Mouse (Mus musculus) lung, adult 2 months (tissue): ENCODE results near the gene Retreg3. TPM values are rescaled to one million over a fixed set of nuclear protein-coding genes. Genes with fewer than 3 reads are reported as not detected.
"Not testable (repeated sequence)": the region's sequence is repeated elsewhere in the genome, so short reads cannot be mapped to it uniquely, and the experiment has no call there.

Source experiments
- DNase-seq: peaks from one replicate; pipeline ENCODE4 v3.0.0; 2022
- H3K4me1 ChIP-seq: fragments of 200-500 bp; 2 replicates; pipeline ENCODE4 v1.6.1; 2011; ENCODE audit warnings: low read length; ENCODE audit not compliant: control insufficient read depth, insufficient read depth
- H3K4me3 ChIP-seq: fragments of 200-500 bp; replicated peaks from 2 replicates; pipeline ENCODE3; 2011; ENCODE audit warnings: low read depth, mild to moderate bottlenecking, control low read depth, low read length; ENCODE audit errors: extremely low read depth
- CTCF ChIP-seq: fragments of 200-500 bp; IDR thresholded peaks from 2 replicates; pipeline ENCODE4 v1.5.1; 2011; ENCODE audit warnings: mild to moderate bottlenecking, low read length, control low read depth; ENCODE audit not compliant: insufficient read depth
- POLR2A ChIP-seq: fragments of 200-500 bp; IDR thresholded peaks from 2 replicates; pipeline ENCODE4 v1.6.1; 2011; ENCODE audit warnings: low read depth, mild to moderate bottlenecking, control low read depth, low read length, borderline replicate concordance; ENCODE audit errors: extremely low read depth
- WGBS: fragments of 180-500 bp; shearing (Covaris S2); methylation state at CpG from one replicate; pipeline ENCODE4 v1.1.7; 2018; 5-methylcytosine and 5-hydroxymethylcytosine counted together
- polyA plus RNA-seq: library from polyadenylated mRNA; depleted of rRNA; stranded (reverse); fragments of >200 nt; gene quantifications from 2 replicates; pipeline ENCODE4 v1.2.3, GENCODE M21; 2012

The Retreg3 gene
- polyA plus RNA-seq, 1 experiment: 58.8 TPM

DNA sequence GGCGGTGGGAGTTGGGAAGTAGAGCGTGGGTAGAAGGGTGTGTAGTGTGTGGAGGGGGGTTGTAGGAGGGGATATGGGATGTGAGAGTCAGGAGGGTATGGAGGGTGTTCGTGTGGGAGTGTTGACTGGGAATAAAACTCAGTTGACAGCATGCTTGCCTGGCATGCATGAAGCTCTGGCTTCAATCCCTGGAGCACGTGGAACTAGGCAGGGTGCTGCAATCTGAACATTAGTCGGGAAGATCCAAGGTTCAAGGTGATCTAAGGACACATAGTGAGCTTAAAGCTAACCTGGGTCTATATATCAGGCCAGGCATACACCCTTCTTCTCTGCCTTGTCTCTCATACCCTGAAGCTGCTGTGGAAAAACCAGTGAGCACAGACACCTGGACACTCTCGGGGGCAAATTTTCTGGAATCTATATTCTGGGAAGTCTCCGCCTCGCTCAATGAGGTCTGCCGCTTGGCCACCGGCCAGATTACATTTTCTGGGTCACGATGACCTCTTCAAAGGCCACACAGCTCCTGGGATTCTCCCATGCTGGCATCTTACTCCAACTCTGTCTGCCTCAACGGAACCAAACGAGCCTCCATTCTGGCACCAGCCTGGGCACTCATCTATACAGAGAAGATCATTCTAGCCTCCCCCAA, 14.6 kb upstream of the Retreg3 start:
- DNase-seq: no peak
- WGBS: 76% methylated on average over 13 of the region's 13 CpGs

DNA sequence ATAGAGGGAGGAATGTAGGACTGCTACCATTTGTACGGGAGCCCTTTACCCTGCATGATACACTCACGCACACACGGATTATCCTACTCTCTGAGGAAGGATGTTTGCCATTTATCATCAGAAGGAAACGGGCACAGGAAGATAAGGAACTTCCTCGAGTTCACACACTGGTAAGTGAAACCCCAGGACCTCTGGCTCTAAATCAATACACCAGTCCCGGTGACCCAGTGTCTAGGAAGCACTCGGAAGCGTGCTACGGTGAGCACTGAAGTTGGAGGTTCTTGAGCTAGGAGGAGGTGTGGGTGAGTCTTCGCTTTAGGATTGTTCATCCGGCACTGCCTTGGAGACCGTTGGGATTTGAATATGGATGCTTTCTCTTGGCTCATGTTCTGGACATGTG, 13.3 kb upstream of the Retreg3 start:
- Histone ChIP-seq H3K4me3 (no peak overlapping the region), H3K4me1 (no peaks in the 10 kb centered on the region)
- TF ChIP-seq POLR2A: no peak
- no peak for TF ChIP-seq CTCF
- DNase-seq: no peak
- 27% methylated on average over 12 of the region's 12 CpGs for WGBS

More for the DNA sequence above, 14.6 kb upstream of the Retreg3 start:
- no peak overlapping the region for H3K4me3 ChIP-seq
- TF ChIP-seq POLR2A: no peak
- no peaks in the 10 kb centered on the region for H3K4me1 ChIP-seq

DNA sequence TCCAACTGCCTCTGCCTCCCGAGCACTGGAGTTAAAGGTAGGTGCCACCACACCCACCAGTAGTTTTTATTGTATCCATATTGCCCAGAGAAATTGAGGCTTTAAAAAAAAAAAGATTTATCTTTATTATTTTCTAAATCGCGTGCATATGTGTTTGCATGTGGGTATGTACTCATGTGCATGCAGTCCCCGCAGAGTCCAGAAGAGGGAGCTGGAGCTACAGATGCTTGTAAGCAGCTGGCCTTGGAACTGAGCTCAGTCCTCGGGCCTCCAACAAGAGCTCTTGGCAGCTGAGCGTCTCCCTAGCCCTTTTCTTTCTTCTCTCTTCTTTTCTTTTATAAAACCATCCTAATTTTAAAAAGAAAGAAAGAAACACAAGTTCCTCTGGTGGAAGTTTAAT, 12.0 kb upstream of the Retreg3 start:
- no peak for DNase-seq
- H3K4me1 ChIP-seq: no peaks in the 10 kb centered on the region
- TF ChIP-seq CTCF (peak; percentile 28; the same call in 1 of the 2 replicates), POLR2A (no peak)
- H3K4me3 ChIP-seq: no peak overlapping the region
- 91% methylated on average over 6 of the region's 6 CpGs for WGBS

DNA sequence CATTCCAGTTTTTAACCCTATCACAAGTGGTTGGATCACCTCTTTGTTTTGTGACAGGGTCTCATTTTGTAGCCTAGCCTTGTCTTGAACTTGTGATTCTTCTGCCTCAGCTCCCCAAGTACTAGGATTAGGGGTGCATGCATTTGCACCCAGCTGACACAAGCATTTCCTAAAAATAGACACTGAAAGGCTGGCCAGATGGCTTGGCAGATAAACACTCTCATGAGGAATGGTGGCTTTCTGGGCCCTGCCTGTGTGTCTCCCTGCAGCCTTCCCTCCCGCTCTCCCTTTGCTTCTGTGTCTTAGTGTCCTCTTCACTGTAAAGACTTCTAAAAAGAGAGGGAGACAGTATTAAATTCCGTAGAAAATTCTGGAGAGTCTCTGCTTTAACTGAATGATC, 11.5 kb upstream of the Retreg3 start:
- DNase-seq: no peak
- no peaks in the 10 kb centered on the region for H3K4me1 ChIP-seq
- TF ChIP-seq POLR2A (no peak), CTCF (no peak)
- 85% methylated on average over 2 of the region's 2 CpGs for WGBS
- H3K4me3 ChIP-seq: no peak overlapping the region

- Histone ChIP-seq H3K4me3 (no peak overlapping the region), H3K4me1 (no peaks in the 10 kb centered on the region)
- 38% methylated on average over 18 of the region's 18 CpGs for WGBS
- no peak for DNase-seq
- no peak for TF ChIP-seq CTCF
- TF ChIP-seq POLR2A: no peak
These were observed 10.5 kb upstream of the Retreg3 start for GRCm38 (mm10) chr11:101130056-101130756.

DNA sequence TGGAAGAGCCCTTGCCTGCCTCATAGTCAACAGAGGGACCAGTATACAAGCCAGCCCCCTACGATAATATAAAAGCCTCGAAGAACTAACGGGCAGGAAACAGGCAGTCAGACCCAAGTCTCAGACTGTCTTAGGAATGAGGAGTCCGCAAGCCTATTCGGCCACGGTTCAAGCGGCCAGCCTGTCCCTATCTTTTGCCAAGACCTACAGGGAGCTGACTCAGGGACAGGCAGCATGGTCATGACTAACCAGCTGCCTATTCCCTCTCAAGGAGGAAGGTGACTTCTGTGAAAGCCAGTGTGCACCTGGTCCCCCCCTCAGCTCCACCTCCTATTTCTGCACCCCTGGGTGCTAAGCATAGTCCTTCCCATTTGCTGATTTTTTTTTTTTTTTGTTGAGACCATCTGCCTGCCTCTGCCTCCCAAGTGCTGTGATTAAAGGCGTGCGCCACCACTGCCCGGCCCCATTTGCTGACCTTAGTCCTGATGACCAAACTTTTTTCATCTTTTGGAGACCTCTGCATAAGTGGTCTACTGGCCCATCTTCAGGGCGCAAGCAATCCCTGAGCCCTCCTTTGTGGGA, 9.4 kb upstream of the Retreg3 start:
- Histone ChIP-seq H3K4me1 (no peaks in the 10 kb centered on the region), H3K4me3 (no peak overlapping the region)
- DNase-seq: no peak
- TF ChIP-seq POLR2A (no peak), CTCF (no peak)
- 80% methylated on average over 11 of the region's 11 CpGs for WGBS

DNA sequence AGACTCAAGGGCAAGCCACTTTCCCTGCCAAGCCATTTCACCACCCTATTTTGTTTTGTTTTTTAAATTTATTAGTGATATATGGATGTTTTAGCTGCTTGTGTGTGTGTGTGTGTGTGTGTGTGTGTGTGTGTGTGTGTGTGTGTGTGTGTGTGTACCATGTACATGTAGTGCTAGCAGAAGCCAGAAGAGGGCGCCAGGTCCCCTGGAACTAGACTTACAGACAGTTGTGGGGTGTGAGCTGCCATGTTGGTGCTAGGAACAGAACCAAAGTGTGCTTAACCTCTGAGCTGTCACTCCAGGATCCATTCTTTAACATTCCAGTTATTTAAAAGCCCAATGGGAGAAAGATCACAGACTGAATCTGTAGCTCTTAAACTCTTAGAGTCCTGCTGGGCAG, 7.4 kb upstream of the Retreg3 start:
- Histone ChIP-seq H3K4me3 (no peak overlapping the region), H3K4me1 (no peaks in the 10 kb centered on the region)
- 100% methylated on average over 1 of the region's 1 CpGs for WGBS
- TF ChIP-seq CTCF (no peak), POLR2A (no peak)
- no peak for DNase-seq

DNA sequence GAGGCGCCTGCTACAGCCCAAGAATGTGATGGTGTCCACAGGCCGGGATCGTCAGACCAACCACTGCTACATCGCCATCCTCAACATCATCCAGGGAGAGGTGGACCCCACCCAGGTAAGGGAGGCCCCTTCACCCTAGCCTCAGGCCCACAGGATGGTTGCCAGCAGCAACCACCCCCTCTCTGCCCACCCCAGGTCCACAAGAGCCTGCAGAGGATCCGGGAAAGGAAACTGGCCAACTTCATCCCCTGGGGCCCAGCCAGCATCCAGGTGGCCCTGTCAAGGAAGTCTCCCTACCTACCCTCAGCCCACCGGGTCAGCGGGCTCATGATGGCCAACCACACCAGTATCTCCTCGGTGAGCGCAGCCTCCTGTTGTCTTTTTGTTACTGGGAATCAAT, 5.3 kb upstream of the Retreg3 start:
- H3K4me3 ChIP-seq, DNase-seq, H3K4me1 ChIP-seq: not testable (repeated sequence)
- 97% methylated on average over 9 of the region's 9 CpGs for WGBS

GRCm38 (mm10) chr11:101124494-101124893, 4.8 kb upstream of the Retreg3 start:
- not testable (repeated sequence) for DNase-seq, H3K4me3 ChIP-seq, H3K4me1 ChIP-seq
- WGBS: 94% methylated on average over 8 of the region's 8 CpGs

DNA sequence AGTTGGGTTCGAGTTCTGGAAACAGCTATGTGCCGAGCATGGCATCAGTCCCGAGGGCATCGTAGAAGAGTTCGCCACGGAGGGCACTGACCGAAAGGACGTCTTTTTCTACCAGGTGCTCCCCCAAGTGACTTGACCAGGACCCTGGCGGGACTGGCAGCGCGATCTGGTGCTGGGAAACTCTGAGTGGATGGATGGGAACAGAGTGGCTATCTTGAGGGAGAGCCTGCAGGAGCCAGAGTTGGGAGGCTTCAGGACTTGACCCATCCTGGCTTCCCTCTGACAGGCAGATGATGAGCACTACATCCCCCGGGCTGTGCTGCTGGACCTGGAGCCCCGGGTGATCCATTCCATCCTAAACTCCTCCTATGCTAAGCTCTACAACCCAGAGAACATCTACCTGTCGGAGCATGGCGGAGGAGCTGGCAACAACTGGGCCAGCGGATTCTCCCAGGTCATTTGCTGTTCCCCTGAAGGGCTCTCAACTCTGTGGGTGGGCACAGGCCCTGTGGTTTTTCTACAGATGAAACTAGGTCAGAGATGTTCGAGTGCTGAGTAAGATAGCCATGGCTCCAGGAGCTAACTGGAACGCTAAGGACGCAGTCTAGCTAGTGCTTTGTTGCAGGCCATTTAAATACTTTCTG, 974 bp upstream of the Retreg3 start:
- Histone ChIP-seq H3K4me3 (peak overlapping the region; percentile 74), H3K4me1 (peaks cover 7% of the 10 kb centered on the region)
- TF ChIP-seq CTCF: no peak
- WGBS: 18% methylated on average over 19 of the region's 19 CpGs
- no peak for DNase-seq

- WGBS: under 1% methylated on average over 39 of the region's 39 CpGs
- Histone ChIP-seq H3K4me1 (peaks cover 7% of the 10 kb centered on the region), H3K4me3 (peak overlapping the region; percentile 77)
- no peak for DNase-seq
- TF ChIP-seq CTCF (no peak), POLR2A (no peak)
These were observed 447 bp downstream of the Retreg3 start for GRCm38 (mm10) chr11:101119131-101119760.
